Mouse (Mus musculus) cerebellum, postnatal 25 days (tissue): ENCODE results near the gene Cacnb4.

Experiments
- DNase-seq, 2 experiments: peaks; one replicate each; pipeline ENCODE4 v3.0.0; 2021; ENCODE audit warnings: mixed read lengths in 2 of 2

Gene Cacnb4

GRCm38 (mm10) chr2:52603935-52604650 is 72.5 kb downstream of the Cacnb4 start:
- no peak for DNase-seq

- DNase-seq: no peak
Measured at GRCm38 (mm10) chr2:52603421-52603820, 73.2 kb downstream of the Cacnb4 start.

GRCm38 (mm10) chr2:52602921-52603320 is 73.7 kb downstream of the Cacnb4 start:
- DNase-seq: no peak

- DNase-seq: no peak
Measured at GRCm38 (mm10) chr2:52602228-52602627, 74.4 kb downstream of the Cacnb4 start.

GRCm38 (mm10) chr2:52597511-52597910 is 79.1 kb downstream of the Cacnb4 start:
- no peak for DNase-seq

GRCm38 (mm10) chr2:52593814-52594213 is 82.8 kb downstream of the Cacnb4 start:
- peak in 1 of 2 experiments; percentile 43 for DNase-seq

- DNase-seq: no peak
Measured at GRCm38 (mm10) chr2:52593260-52593659, 83.4 kb downstream of the Cacnb4 start.

- DNase-seq: peak; percentile 81 to 89
Measured at GRCm38 (mm10) chr2:52590970-52591347, 85.7 kb downstream of the Cacnb4 start.

GRCm38 (mm10) chr2:52590340-52590969 is 86.2 kb downstream of the Cacnb4 start:
- DNase-seq: peak; percentile 33 to 51

- DNase-seq: no peak
Measured at GRCm38 (mm10) chr2:52589514-52589913, 87.1 kb downstream of the Cacnb4 start.

GRCm38 (mm10) chr2:52585384-52585783 is 91.2 kb downstream of the Cacnb4 start:
- DNase-seq: no peak

GRCm38 (mm10) chr2:52581132-52581781 is 95.4 kb downstream of the Cacnb4 start:
- no peak for DNase-seq

- no peak for DNase-seq
Measured at GRCm38 (mm10) chr2:52580697-52581096, 95.9 kb downstream of the Cacnb4 start.

- peak in 1 of 2 experiments; percentile 42 for DNase-seq
Measured at GRCm38 (mm10) chr2:52578846-52579245, 97.8 kb downstream of the Cacnb4 start.

GRCm38 (mm10) chr2:52577700-52578099 is 98.9 kb downstream of the Cacnb4 start:
- DNase-seq: peak in 1 of 2 experiments; percentile 40

- DNase-seq: no peak
Measured at GRCm38 (mm10) chr2:52576546-52576945, 100.1 kb downstream of the Cacnb4 start.

GRCm38 (mm10) chr2:52575637-52576175 is 100.9 kb downstream of the Cacnb4 start:
- DNase-seq: no peak

GRCm38 (mm10) chr2:52574929-52575328 is 101.7 kb downstream of the Cacnb4 start:
- peak; percentile 39 to 60 for DNase-seq

GRCm38 (mm10) chr2:52572221-52572620 is 104.4 kb downstream of the Cacnb4 start:
- DNase-seq: no peak

GRCm38 (mm10) chr2:52571339-52571968 is 105.2 kb downstream of the Cacnb4 start:
- DNase-seq: no peak

- DNase-seq: no peak
Measured at GRCm38 (mm10) chr2:52570781-52571180, 105.8 kb downstream of the Cacnb4 start.

- no peak for DNase-seq
Measured at GRCm38 (mm10) chr2:52570171-52570570, 106.5 kb downstream of the Cacnb4 start.

GRCm38 (mm10) chr2:52568131-52568530 is 108.5 kb downstream of the Cacnb4 start:
- no peak for DNase-seq
